Mouse (Mus musculus) frontal cortex, postnatal 25 days (tissue): ENCODE measurements around the gene Tmprss9.

ENCODE experiments used
- DNase-seq, 2 experiments: peaks; one replicate each; pipeline ENCODE4 v3.0.0; 2022; ENCODE audit warnings: low spot score in 2 of 2

The Tmprss9 gene

GRCm38 (mm10) chr10:80915260-80915659 lies 43.6 kb downstream of the Tmprss9 start:
- DNase-seq = no peak

- DNase-seq = no peak
Observed at GRCm38 (mm10) chr10:80915736-80916135, 44.1 kb downstream of the Tmprss9 start.

- DNase-seq = no peak
Observed at GRCm38 (mm10) chr10:80917336-80917778, 45.7 kb downstream of the Tmprss9 start.

GRCm38 (mm10) chr10:80917779-80918434 lies 46.3 kb downstream of the Tmprss9 start, which contains the start of gene Lmnb2:
Gene Lmnb2, minus strand, starts transcription at chr10:80918245.
- DNase-seq = peak; percentile 65 to 67

- DNase-seq = no peak
Observed at GRCm38 (mm10) chr10:80921923-80922322, 50.3 kb downstream of the Tmprss9 start.

GRCm38 (mm10) chr10:80925472-80925871 lies 53.8 kb downstream of the Tmprss9 start:
- DNase-seq = no peak

- peak; percentile 90 for DNase-seq
Observed at GRCm38 (mm10) chr10:80928586-80929298, 57.1 kb downstream of the Tmprss9 start.

- peak; percentile 97 to 98 for DNase-seq
Observed at GRCm38 (mm10) chr10:80929299-80930226, 57.9 kb downstream of the Tmprss9 start, which contains the start of gene Gadd45b. Gene Gadd45b, plus strand, starts transcription at chr10:80930073.

- peak in 1 of 2 experiments; percentile 48 for DNase-seq
Observed at GRCm38 (mm10) chr10:80930361-80931152, 58.9 kb downstream of the Tmprss9 start.

GRCm38 (mm10) chr10:80931153-80931671 lies 59.6 kb downstream of the Tmprss9 start:
- DNase-seq = no peak

- DNase-seq = no peak
Observed at GRCm38 (mm10) chr10:80931695-80932094, 60.0 kb downstream of the Tmprss9 start.

GRCm38 (mm10) chr10:80932206-80932605 lies 60.6 kb downstream of the Tmprss9 start:
- no peak for DNase-seq

- no peak for DNase-seq
Observed at GRCm38 (mm10) chr10:80932700-80933420, 61.2 kb downstream of the Tmprss9 start.

GRCm38 (mm10) chr10:80933421-80933979 lies 61.9 kb downstream of the Tmprss9 start:
- DNase-seq = no peak

- DNase-seq = no peak
Observed at GRCm38 (mm10) chr10:80934136-80934985, 62.7 kb downstream of the Tmprss9 start.

GRCm38 (mm10) chr10:80935241-80935640 lies 63.6 kb downstream of the Tmprss9 start:
- DNase-seq = no peak

- no peak for DNase-seq
Observed at GRCm38 (mm10) chr10:80935698-80936097, 64.0 kb downstream of the Tmprss9 start.

- DNase-seq = peak in 1 of 2 experiments; percentile 14
Observed at GRCm38 (mm10) chr10:80936135-80936809, 64.6 kb downstream of the Tmprss9 start.
